Mouse (Mus musculus) kidney, adult 2 months (tissue): Measurements from ENCODE around the gene Emg1. TPM values are rescaled to one million over a fixed set of nuclear protein-coding genes. Genes with fewer than 3 reads are reported as not detected.

Experiments
- DNase-seq: peaks from one replicate; pipeline ENCODE4 v3.0.0; 2021
- H3K27ac ChIP-seq: fragments of 200-500 bp; 2 replicates; pipeline ENCODE4 v1.5.1; 2012; ENCODE audit warnings: low read depth, low read length, control low read depth, inconsistent platforms; ENCODE audit not compliant: insufficient read depth
- H3K27me3 ChIP-seq: fragments of 200-500 bp; replicated peaks from 2 replicates; pipeline ENCODE4 v1.6.1; 2012; ENCODE audit warnings: mild to moderate bottlenecking, moderate library complexity, low read length, inconsistent platforms; ENCODE audit not compliant: control insufficient read depth, insufficient read depth
- H3K36me3 ChIP-seq: fragments of 200-500 bp; 2 replicates; pipeline ENCODE4 v1.6.1; 2012; ENCODE audit warnings: mild to moderate bottlenecking, moderate library complexity, low read length, inconsistent platforms; ENCODE audit not compliant: control insufficient read depth, insufficient read depth
- H3K4me1 ChIP-seq: fragments of 200-500 bp; 2 replicates; pipeline ENCODE4 v1.6.1; 2011; ENCODE audit warnings: low read length; ENCODE audit not compliant: control insufficient read depth, insufficient read depth
- H3K4me3 ChIP-seq: fragments of 200-500 bp; 2 replicates; pipeline ENCODE4 v1.5.1; 2011; ENCODE audit warnings: mild to moderate bottlenecking, low read depth, low read length, control low read depth; ENCODE audit not compliant: insufficient read depth
- CTCF ChIP-seq: fragments of 200-500 bp; conservative IDR thresholded peaks from 2 replicates; pipeline ENCODE4 v1.5.1; 2011; ENCODE audit warnings: low read depth, mild to moderate bottlenecking, control low read depth, low read length, moderate library complexity, mixed read lengths; ENCODE audit not compliant: insufficient read depth, insufficient read length
- POLR2A ChIP-seq: fragments of 200-500 bp; IDR thresholded peaks from one replicate; pipeline ENCODE4 v1.6.1; 2011; ENCODE audit warnings: low read depth, low read length, control low read depth
- WGBS: fragments of 180-500 bp; shearing (Covaris S2); methylation state at CpG from one replicate; pipeline ENCODE4 v1.1.7; 2018; 5-methylcytosine and 5-hydroxymethylcytosine counted together
- polyA plus RNA-seq: library from polyadenylated mRNA; depleted of rRNA; stranded (reverse); fragments of >200 nt; gene quantifications from 2 replicates; pipeline ENCODE4 v1.2.3, GENCODE M21; 2012

Gene Emg1
- polyA plus RNA-seq, 1 experiment, result 67.4 TPM

DNA sequence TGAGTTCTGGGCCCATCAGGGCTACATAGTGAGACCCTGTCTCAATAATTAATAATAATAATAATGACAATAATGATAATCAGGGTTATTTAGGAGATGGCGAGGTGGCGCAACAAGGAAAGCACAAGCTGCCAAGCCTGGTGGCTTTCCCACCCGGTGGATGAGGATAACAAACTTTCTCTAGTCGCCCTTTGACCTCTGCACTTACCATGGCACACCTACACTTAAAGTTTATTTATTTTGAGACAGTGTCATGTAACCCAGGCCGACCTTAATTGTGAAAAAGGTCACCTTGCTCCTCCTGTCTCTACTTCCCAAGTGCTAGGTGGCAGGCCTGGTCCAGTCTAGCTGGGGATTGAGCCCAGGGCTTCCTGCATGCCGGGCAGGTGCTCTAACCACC lies 13.2 kb downstream of the Emg1 start:
- 58% methylated on average over 6 of the region's 6 CpGs for WGBS
- DNase-seq, result no peak
- H3K4me3 ChIP-seq, result no peak overlapping the region
- H3K4me1 ChIP-seq, result peaks cover 17% of the 10 kb centered on the region
- H3K27me3 ChIP-seq, result no peaks in the 10 kb centered on the region
- TF ChIP-seq CTCF, result no peak
- peaks cover 2% of the 10 kb centered on the region; the same call in 1 of the 2 replicates for H3K36me3 ChIP-seq
- no peak overlapping the region for H3K27ac ChIP-seq

GRCm38 (mm10) chr6:124696441-124697150 lies 15.4 kb downstream of the Emg1 start:
- no peaks in the 10 kb centered on the region for H3K27me3 ChIP-seq
- peaks cover 32% of the 10 kb centered on the region for H3K4me1 ChIP-seq
- no peak overlapping the region for H3K4me3 ChIP-seq
- TF ChIP-seq CTCF (no peak), POLR2A (no peak)
- no peak overlapping the region for H3K27ac ChIP-seq
- WGBS, result 77% methylated on average over 7 of the region's 7 CpGs
- no peak for DNase-seq
- H3K36me3 ChIP-seq, result no peaks in the 10 kb centered on the region

DNA sequence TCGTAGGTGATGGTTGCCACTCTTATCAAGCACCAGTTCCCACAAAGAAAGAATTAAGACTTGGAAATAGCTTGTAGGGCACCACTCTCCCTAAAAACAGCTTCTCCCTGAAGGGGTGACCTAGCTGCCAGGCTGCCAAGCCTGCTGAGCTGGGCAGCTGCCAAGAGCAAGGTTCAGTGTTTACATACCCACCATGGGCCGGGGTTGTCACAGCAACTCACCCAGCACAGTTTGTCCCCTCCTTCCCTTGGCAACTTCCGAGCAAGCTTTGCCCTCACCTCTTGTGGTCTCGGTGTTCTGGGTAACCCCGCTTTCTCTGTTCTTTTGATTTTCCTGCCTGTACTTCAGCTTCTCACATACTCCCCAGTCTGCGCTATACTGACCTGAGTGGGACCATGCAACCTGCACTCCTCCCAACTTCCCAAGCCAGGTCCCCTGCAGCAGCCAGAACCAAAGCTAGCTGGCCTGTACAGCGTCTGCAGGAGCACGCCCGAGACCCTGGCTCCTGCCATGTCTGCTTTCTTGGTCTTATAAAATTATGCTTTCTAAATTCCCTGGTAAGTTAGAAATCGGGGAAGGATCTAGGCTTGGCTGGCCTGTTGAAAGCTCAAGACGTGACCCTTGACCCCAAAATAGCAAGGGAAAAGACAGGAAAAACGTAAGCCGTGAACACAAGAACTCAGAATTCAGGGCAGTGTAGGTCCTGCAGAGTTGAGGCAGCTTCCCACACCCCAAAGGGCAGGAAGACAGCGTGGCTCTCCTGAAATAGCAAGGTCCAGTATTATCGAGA lies 17.6 kb downstream of the Emg1 start:
- Histone ChIP-seq H3K36me3 (no peaks in the 10 kb centered on the region), H3K4me3 (no peak overlapping the region), H3K27ac (peak overlapping the region; percentile 90), H3K4me1 (peaks cover 31% of the 10 kb centered on the region), H3K27me3 (no peaks in the 10 kb centered on the region)
- 31% methylated on average over 15 of the region's 15 CpGs for WGBS
- TF ChIP-seq CTCF, result no peak
- TF ChIP-seq POLR2A, result no peak
- DNase-seq, result peak; percentile 96

- no peak for TF ChIP-seq CTCF
- TF ChIP-seq POLR2A, result no peak
- peak; percentile 71 for DNase-seq
- WGBS, result 30% methylated on average over 15 of the region's 15 CpGs
These were observed 18.6 kb downstream of the Emg1 start for GRCm38 (mm10) chr6:124693243-124693981.

DNA sequence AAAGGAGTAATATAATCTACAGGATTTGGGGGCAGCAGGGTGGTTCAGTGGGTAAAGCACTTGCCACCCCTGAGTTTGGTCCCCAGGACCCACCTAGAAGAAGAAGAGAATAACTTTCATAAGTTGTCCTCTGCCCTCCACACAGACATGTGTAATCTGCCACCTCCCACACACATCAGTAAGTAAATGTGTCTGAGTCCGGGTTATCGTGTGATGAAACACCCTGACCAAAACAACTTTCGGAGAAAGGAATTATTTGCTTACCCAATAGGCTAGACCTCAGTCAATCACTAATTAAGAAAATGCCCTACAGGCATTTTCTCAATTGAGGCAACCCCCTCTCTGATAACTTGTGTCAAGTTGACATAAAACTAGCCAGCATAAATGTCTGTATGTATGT lies 21.5 kb downstream of the Emg1 start:
- WGBS, result 60% methylated on average over 3 of the region's 3 CpGs
- TF ChIP-seq CTCF (no peak), POLR2A (no peak)
- H3K27me3 ChIP-seq, result no peaks in the 10 kb centered on the region
- H3K4me3 ChIP-seq, result no peak overlapping the region
- H3K36me3 ChIP-seq, result no peaks in the 10 kb centered on the region
- DNase-seq, result peak; percentile 22
- H3K4me1 ChIP-seq, result peaks cover 26% of the 10 kb centered on the region
- no peak overlapping the region for H3K27ac ChIP-seq

More at GRCm38 (mm10) chr6:124693243-124693981, 18.6 kb downstream of the Emg1 start:
- H3K4me1 ChIP-seq, result peaks cover 26% of the 10 kb centered on the region
- H3K27me3 ChIP-seq, result no peaks in the 10 kb centered on the region
- H3K4me3 ChIP-seq, result no peak overlapping the region
- no peaks in the 10 kb centered on the region for H3K36me3 ChIP-seq
- H3K27ac ChIP-seq, result peak overlapping the region; percentile 90

DNA sequence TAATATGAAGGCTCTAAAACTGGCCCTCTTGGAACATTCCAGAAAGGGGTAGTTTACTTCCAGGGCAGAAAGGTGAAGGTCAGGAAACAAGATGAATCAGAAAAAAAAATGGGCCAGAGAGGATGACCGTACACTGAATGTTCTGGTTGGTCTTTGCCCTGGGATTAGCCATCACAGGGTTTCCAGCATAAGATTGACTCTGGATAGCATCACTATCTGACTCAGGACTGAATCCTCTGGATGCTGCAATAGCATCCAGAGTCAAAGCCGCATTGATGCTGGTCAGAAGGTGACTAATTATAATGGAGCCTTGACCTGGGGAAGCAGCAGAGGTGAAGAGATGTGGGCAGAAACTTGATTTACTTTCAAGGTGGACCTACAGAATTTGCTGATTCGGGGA lies 23.0 kb downstream of the Emg1 start:
- Histone ChIP-seq H3K27ac (no peak overlapping the region), H3K36me3 (no peaks in the 10 kb centered on the region), H3K4me1 (peaks cover 21% of the 10 kb centered on the region), H3K27me3 (no peaks in the 10 kb centered on the region), H3K4me3 (no peak overlapping the region)
- DNase-seq, result no peak
- TF ChIP-seq CTCF, result no peak
- no peak for TF ChIP-seq POLR2A
- WGBS, result 77% methylated on average over 3 of the region's 3 CpGs
